Mouse (Mus musculus) neural tube, embryonic 11.5 days (tissue): Measurements from ENCODE around the gene Rdh16f2. TPM values are rescaled to one million over a fixed set of nuclear protein-coding genes. Genes with fewer than 3 reads are reported as not detected.
"Not testable (repeated sequence)": the region's sequence is repeated elsewhere in the genome, so short reads cannot be mapped to it uniquely, and the experiment has no call there.

ENCODE experiments used
- ATAC-seq: fragments of 200-750 bp; cut with Nextera tagmentation; 2 replicates; pipeline ENCODE4 v1.8.0; 2017; ENCODE audit warnings: moderate number of reproducible peaks, mild to moderate bottlenecking, moderate TSS enrichment, moderate library complexity; ENCODE audit not compliant: insufficient read depth, low FRiP score, low TSS enrichment
- DNase-seq: peaks from one replicate; pipeline ENCODE4 v3.0.0-alpha.2; 2015; ENCODE audit warnings: low spot score
- H3K27ac ChIP-seq: fragments of 300-500 bp; sonication (generic); 2 replicates; pipeline ENCODE4 v1.5.1; 2014; ENCODE audit warnings: low read depth, mild to moderate bottlenecking, low read length
- H3K27me3 ChIP-seq: fragments of 300-500 bp; sonication (generic); 2 replicates; pipeline ENCODE4 v1.6.1; 2014; ENCODE audit warnings: mild to moderate bottlenecking, low read length, mixed read lengths; ENCODE audit not compliant: control insufficient read depth, insufficient read depth
- H3K36me3 ChIP-seq: fragments of 300-500 bp; sonication (generic); 2 replicates; pipeline ENCODE4 v1.6.1; 2014; ENCODE audit warnings: mild to moderate bottlenecking, low read length, moderate library complexity, mixed read lengths; ENCODE audit not compliant: control insufficient read depth, insufficient read depth
- H3K4me1 ChIP-seq: fragments of 300-500 bp; sonication (generic); 2 replicates; pipeline ENCODE4 v1.6.1; 2014; ENCODE audit warnings: low read length, mixed read lengths; ENCODE audit not compliant: control insufficient read depth, insufficient read depth
- H3K4me2 ChIP-seq: fragments of 300-500 bp; sonication (generic); 2 replicates; pipeline ENCODE4 v1.6.1; 2014; ENCODE audit warnings: low read depth, mild to moderate bottlenecking, moderate library complexity
- H3K4me3 ChIP-seq: fragments of 300-500 bp; sonication (generic); 2 replicates; pipeline ENCODE4 v1.5.1; 2014; ENCODE audit warnings: low read depth, low read length
- H3K9ac ChIP-seq: fragments of 300-500 bp; sonication (generic); 2 replicates; pipeline ENCODE4 v1.6.1; 2014; ENCODE audit warnings: mild to moderate bottlenecking, low read length
- H3K9me3 ChIP-seq: fragments of 300-500 bp; sonication (generic); 2 replicates; pipeline ENCODE4 v1.6.1; 2016; ENCODE audit warnings: low read length; ENCODE audit not compliant: control insufficient read depth
- WGBS: fragments of 180-500 bp; shearing (Covaris S2); extraction: QIAGEN DNeasy Blood & Tissue Kit; methylation state at CpG from one replicate; pipeline ENCODE4 v1.1.7; 2014; 5-methylcytosine and 5-hydroxymethylcytosine counted together
- polyA plus RNA-seq: library from polyadenylated mRNA; unstranded; fragments of >200 nt; fragmentation: Nextera tagmentation; extraction: Ambion mirVana; gene quantifications from 2 replicates; pipeline ENCODE4 v1.2.1, GENCODE M21; 2014

The Rdh16f2 gene
- polyA plus RNA-seq, result not detected in 2 replicates

DNA sequence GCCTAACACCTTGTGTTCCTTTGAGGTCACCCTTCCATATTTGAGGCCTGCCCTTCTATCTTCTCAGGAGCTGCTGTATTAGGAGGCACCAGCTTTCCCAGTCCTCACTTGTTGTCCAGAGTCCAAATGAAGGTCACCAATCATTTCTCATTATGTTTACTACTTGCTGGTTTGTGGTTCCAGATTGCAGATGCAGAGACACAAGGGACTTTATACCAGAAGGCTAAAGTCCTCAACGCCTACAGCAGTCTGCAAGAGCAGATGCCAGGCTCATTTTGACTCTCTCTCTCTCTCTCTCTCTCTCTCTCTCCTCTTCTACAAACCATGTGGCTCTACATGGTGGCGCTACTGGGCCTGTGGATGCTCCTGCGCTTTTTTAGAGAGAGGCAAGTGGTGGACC, at the start of gene Rdh16f2:
Rdh16f2 (plus strand) TSS at position 243 of the 400 bp plus-strand sequence.
- Histone ChIP-seq H3K9me3 (no peaks in the 10 kb centered on the region), H3K36me3 (no peaks in the 10 kb centered on the region), H3K4me2 (no peak within 1 kb of the TSS), H3K27me3 (no peaks in the 10 kb centered on the region), H3K4me1 (no peaks in the 10 kb centered on the region), H3K27ac (no peak within 1 kb of the TSS), H3K4me3 (no peak within 1 kb of the TSS), H3K9ac (no peak within 1 kb of the TSS)
- ATAC-seq (no peak), DNase-seq (no peak)
- 82% methylated on average over 3 of the region's 3 CpGs for WGBS

DNA sequence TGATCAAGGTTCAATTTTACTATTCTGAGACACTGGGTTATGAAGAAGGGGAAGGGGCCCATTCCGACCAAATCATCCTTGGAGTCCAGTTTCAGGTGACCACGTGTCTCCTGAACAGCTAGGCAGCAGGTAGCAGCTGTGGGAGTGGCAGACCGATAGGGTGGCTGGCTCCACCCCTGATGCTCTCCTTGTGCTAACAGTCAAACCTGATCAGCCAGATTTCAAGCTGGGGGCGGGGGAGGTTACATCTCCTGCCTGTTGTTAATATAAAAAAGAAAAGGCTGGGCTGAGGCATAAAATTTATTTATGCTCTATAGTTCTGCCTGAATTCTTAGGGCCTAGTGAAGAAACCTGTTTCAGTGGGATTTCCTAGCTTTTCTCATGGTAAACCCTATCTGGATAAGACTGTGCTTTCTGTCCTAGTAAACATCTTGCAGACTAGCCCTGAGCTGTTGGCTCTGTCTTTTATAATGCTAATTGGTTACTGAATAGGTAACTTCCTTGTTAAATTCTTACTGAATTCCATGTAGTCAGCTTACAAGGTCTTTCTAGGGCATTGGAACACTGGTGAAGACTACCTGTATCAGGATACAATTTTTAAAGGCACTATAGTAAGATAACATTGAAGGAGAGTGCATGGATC, 48.9 kb upstream of the Rdh16f2 start:
- H3K4me3 ChIP-seq, H3K9me3 ChIP-seq, DNase-seq, H3K4me2 ChIP-seq, H3K4me1 ChIP-seq, H3K36me3 ChIP-seq, ATAC-seq, H3K27ac ChIP-seq, H3K9ac ChIP-seq, H3K27me3 ChIP-seq: not testable (repeated sequence)
- 80% methylated on average over 4 of the region's 4 CpGs for WGBS

DNA sequence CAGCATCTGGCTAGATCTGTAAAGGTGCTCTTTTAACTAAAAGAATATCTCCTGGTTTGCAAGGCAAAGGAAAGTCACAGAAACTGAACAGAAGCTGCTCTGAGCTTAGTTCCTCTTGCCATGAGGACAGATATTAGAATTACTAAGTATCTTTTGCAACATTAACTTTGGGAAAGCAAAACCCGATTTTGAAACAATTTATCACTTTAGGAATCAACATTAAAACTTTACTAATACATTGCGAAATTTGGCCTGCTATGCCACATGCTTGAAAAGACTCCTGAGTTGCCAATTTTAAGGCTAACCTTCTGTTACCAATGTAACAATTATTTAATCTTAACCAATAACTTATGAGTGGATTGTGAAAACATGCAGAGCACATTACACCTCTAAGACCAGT, 44.5 kb upstream of the Rdh16f2 start:
- H3K9me3 ChIP-seq, H3K4me3 ChIP-seq, H3K27me3 ChIP-seq, H3K4me1 ChIP-seq, H3K27ac ChIP-seq, H3K9ac ChIP-seq, DNase-seq, ATAC-seq, H3K4me2 ChIP-seq, H3K36me3 ChIP-seq: not testable (repeated sequence)
- 90% methylated on average over 2 of the region's 2 CpGs for WGBS

DNA sequence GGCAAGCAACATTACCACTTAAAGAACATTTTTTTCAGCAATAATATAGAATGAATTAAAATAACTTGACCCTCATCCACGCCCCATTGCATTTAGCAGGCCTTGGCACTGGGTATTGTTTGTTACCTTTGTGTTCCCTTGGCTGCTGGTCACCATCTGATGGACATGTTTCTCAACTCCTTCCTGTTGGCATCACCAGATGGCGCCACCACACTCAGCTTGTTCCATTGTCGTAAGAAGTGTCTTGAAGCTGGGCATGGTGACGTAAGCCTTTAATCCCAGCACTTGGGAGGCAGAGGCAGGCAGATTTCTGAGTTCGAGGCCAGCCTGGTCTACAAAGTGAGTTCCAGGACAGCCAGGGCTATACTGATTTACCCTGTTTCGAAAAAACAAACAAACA, 40.9 kb upstream of the Rdh16f2 start:
- no peaks in the 10 kb centered on the region for H3K4me1 ChIP-seq
- ATAC-seq, result no peak
- WGBS, result 82% methylated on average over 6 of the region's 6 CpGs

DNA sequence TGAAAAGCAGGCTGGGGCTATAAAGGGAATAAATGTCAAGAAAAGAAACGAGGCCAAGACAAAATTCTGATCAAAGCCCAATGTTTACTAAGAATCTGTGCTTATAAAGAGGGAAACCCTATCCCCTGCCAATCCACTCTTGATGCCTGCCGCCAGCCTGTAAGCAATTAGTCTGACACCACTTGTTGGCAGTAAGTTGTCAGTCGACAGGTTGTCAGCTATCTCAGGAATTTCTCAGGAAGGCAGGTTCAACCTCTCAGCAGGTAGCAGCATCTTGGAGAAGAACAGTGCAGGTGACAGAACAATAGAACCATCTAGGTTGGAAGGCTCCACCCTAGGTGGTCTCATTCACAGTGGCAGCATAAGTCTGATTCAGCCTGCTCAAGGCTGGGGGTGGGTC, 37.2 kb upstream of the Rdh16f2 start:
- Histone ChIP-seq H3K4me2 (no peak overlapping the region), H3K27me3 (no peaks in the 10 kb centered on the region)

More for the DNA sequence above, 40.9 kb upstream of the Rdh16f2 start:
- H3K4me3 ChIP-seq, result no peak overlapping the region
- H3K9ac ChIP-seq, result no peak overlapping the region
- no peaks in the 10 kb centered on the region for H3K36me3 ChIP-seq
- no peak for DNase-seq
- no peaks in the 10 kb centered on the region for H3K27me3 ChIP-seq
- no peak overlapping the region for H3K27ac ChIP-seq
- H3K4me2 ChIP-seq, result no peak overlapping the region
- H3K9me3 ChIP-seq, result no peaks in the 10 kb centered on the region

DNA sequence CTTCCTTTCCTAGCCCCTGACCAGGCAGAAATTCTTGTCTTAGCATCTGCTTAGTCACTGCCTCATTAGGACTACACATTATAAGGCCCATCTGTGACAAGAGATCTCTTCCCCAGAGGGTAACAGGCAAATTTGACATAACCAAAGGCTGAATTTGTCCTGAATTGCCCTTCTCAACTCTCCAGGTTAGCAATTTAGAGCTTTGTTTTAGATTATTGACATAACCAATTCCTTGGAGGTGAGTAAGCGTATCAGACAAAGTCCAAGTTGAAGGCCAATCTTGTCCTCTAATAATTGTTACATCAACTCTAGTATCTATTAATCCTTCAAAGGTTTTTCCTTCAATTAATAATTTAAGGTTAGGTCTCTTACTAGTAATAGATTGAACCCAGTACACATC, 32.1 kb upstream of the Rdh16f2 start:
- H3K9ac ChIP-seq, H3K4me3 ChIP-seq, H3K4me2 ChIP-seq, H3K4me1 ChIP-seq, H3K27ac ChIP-seq, ATAC-seq, H3K27me3 ChIP-seq, H3K9me3 ChIP-seq, DNase-seq, H3K36me3 ChIP-seq: not testable (repeated sequence)
- WGBS, result 96% methylated on average over 1 of the region's 1 CpGs

More for the DNA sequence above, 37.2 kb upstream of the Rdh16f2 start:
- 79% methylated on average over 3 of the region's 3 CpGs for WGBS
- DNase-seq (no peak), ATAC-seq (no peak)
- Histone ChIP-seq H3K27ac (no peak overlapping the region), H3K9me3 (no peaks in the 10 kb centered on the region), H3K4me3 (no peak overlapping the region), H3K4me1 (no peaks in the 10 kb centered on the region), H3K9ac (no peak overlapping the region), H3K36me3 (no peaks in the 10 kb centered on the region)

DNA sequence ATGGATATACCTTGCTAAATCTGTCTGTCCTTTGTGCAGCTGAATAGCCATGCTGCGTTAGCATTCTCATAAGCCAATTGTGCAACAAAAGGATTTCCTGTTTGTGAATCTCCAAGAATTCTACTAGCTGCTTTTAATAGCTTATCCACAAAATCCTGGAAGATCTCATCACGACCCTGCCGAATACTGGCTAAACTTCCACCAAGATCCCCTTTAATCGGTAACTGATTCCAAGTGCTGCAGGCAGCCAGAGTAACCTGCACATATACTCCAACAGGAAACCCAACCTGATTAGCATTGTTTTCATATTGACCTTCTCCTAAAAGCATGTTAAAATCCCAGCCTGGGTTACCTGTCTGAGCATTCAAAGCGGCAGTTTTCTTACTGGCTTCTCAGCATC, 31.0 kb upstream of the Rdh16f2 start:
- Histone ChIP-seq H3K4me1 (no peaks in the 10 kb centered on the region), H3K27ac (no peak overlapping the region), H3K4me2 (no peak overlapping the region), H3K4me3 (no peak overlapping the region), H3K9me3 (no peaks in the 10 kb centered on the region), H3K36me3 (no peaks in the 10 kb centered on the region), H3K9ac (no peak overlapping the region), H3K27me3 (no peaks in the 10 kb centered on the region)
- ATAC-seq, result no peak
- DNase-seq, result no peak
- WGBS, result 86% methylated on average over 5 of the region's 5 CpGs

DNA sequence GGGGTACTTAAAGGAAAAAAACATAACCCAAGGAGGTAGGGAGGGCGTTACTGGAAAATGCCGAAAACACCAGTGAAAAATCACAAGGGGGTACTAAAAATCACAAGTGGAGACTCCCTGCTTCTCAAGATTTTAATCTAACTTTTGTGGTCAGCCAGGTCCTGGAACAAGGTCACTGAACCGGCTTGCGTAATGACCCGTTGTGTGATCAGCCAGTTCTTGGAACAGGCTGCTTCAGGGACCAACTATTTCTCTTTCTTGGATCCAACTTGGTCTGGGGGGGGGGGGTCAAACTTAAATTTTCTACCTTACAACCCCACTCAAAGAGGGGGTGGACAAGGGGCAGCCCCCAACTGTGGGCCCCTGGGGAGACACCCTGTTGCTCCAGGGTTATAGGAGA, 28.5 kb upstream of the Rdh16f2 start:
- H3K9me3 ChIP-seq, ATAC-seq, DNase-seq, H3K4me1 ChIP-seq, H3K36me3 ChIP-seq, H3K9ac ChIP-seq, H3K4me2 ChIP-seq, H3K4me3 ChIP-seq, H3K27ac ChIP-seq, H3K27me3 ChIP-seq: not testable (repeated sequence)
- 87% methylated on average over 5 of the region's 5 CpGs for WGBS

DNA sequence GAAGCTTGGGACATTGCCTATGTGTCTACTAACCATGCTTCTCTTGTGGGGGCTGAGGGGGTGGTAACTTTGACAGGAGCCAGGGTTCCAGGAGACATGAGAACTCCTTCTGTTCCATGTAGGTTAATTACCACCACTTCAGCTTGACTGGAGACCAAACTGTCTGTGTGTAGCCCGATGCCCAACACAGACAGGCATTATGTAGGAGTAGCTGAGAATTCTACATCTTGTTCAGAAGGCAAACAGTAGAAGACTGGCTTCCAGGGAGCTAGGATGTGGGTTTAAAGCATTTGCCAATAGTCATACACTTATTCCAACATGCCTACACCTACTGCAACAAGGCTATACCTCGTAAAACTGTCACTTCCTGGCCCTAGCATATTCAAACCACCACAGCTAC, 27.7 kb upstream of the Rdh16f2 start:
- Histone ChIP-seq H3K27ac (no peak overlapping the region), H3K9me3 (no peaks in the 10 kb centered on the region), H3K4me2 (no peak overlapping the region), H3K9ac (no peak overlapping the region), H3K27me3 (no peaks in the 10 kb centered on the region), H3K4me3 (no peak overlapping the region), H3K36me3 (no peaks in the 10 kb centered on the region), H3K4me1 (no peaks in the 10 kb centered on the region)
- DNase-seq (no peak), ATAC-seq (no peak)
- WGBS, result 91% methylated on average over 2 of the region's 2 CpGs
